Mouse (Mus musculus): ENCODE measurements around the gene Wdr59. TPM values are rescaled to one million over a fixed set of nuclear protein-coding genes. Genes with fewer than 3 reads are reported as not detected.

Wdr59 gene
- polyA plus RNA-seq, 2 experiments: 1.1 to 2.8 TPM

DNA sequence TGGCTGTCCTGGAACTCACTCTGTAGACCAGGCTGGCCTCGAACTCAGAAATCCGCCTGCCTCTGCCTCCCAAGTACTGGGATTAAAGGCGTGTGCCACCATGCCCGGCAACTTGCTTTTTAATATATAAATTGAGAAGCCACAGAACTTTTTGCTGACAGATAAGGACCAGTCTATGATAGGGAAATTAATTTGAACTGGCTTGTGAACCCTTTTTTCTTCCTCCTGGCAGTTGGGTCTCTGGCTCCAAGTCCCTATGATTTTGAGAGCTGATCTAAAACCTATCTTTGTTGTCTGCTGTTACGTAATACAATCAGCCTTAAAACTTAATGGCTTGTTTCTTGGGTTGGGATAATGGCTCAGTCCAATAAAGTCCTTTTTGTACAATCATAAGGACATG lies 41.2 kb upstream of the Wdr59 start:
- Histone ChIP-seq H3K9me3 (ENCODE audit: control insufficient read depth, low read length) (no peaks in the 10 kb centered on the region), H3K4me2 (ENCODE audit: low read depth) (no peak overlapping the region), H3K4me3 (ENCODE audit: insufficient read depth in 1 of 2, low read depth in 2 of 2, low read length in 2 of 2) (no peak overlapping the region), H3K9ac (replicated peaks) (no peak overlapping the region), H3K4me1 (replicated peaks; ENCODE audit: control insufficient read depth in 2 of 2, insufficient read depth in 2 of 2, low read length in 1 of 2) (peaks cover 22 to 39% of the 10 kb centered on the region in 2 experiments), H3K36me3 (replicated peaks; ENCODE audit: control insufficient read depth, insufficient read depth, low read depth) (no peaks in the 10 kb centered on the region), H3K27ac (no peak overlapping the region), H3K27me3 (ENCODE audit: control insufficient read depth, insufficient read depth, low read length) (no peaks in the 10 kb centered on the region)
- TF ChIP-seq CTCF (IDR thresholded peaks at IDR 0.05; ENCODE audit: low read depth) (no peak), EP300 (IDR thresholded peaks at IDR 0.05; ENCODE audit: low read depth) (no peak)
- no peak for ATAC-seq (ENCODE audit: insufficient read depth)
- 59% methylated on average over 5 of the region's 5 CpGs for WGBS (ENCODE audit: insufficient replicate concordance)
- DNase-seq (ENCODE audit: low read depth in 3 of 3, low spot score in 3 of 3): no peak

DNA sequence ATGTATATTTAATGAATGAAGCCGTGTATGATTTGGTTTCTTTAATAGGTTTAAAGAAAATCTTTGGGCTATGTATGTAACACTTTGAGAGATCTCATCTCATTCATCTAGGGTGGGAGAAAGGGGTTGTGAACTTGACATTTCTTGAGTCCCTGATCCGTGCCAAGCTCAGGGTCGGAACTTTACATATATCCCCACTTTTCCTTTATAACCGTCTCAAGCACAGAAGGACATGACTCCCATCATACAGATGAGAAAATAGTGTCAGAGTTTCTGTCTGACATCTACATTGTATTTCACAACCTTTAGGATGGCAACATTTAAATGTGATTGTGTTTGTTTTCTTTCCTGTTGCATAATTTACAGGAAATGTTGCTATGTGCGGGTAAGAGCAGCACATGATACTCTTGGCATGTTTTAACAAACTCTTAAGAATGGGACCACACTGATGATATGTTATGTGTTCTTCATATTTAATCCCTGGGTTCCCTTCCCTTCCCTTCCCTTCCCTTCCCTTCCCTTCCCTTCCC lies 40.4 kb upstream of the Wdr59 start:
- H3K4me2 ChIP-seq (ENCODE audit: low read depth): no peak overlapping the region
- H3K27ac ChIP-seq: no peak overlapping the region
- H3K27me3 ChIP-seq (ENCODE audit: control insufficient read depth, insufficient read depth, low read length): no peaks in the 10 kb centered on the region
- no peaks in the 10 kb centered on the region for H3K36me3 ChIP-seq (replicated peaks; ENCODE audit: control insufficient read depth, insufficient read depth, low read depth)
- WGBS (ENCODE audit: insufficient replicate concordance): 69% methylated on average over 5 of the region's 5 CpGs
- ATAC-seq (ENCODE audit: insufficient read depth): no peak
- no peak for TF ChIP-seq CTCF (IDR thresholded peaks at IDR 0.05; ENCODE audit: low read depth)
- no peak for TF ChIP-seq EP300 (IDR thresholded peaks at IDR 0.05; ENCODE audit: low read depth)
- DNase-seq (ENCODE audit: low read depth in 3 of 3, low spot score in 3 of 3): no peak
- no peaks in the 10 kb centered on the region for H3K9me3 ChIP-seq (ENCODE audit: control insufficient read depth, low read length)
- peaks cover 14 to 32% of the 10 kb centered on the region in 2 experiments for H3K4me1 ChIP-seq (replicated peaks; ENCODE audit: control insufficient read depth in 2 of 2, insufficient read depth in 2 of 2, low read length in 1 of 2)
- no peak overlapping the region for H3K4me3 ChIP-seq (ENCODE audit: insufficient read depth in 1 of 2, low read depth in 2 of 2, low read length in 2 of 2)
- no peak overlapping the region for H3K9ac ChIP-seq (replicated peaks)

DNA sequence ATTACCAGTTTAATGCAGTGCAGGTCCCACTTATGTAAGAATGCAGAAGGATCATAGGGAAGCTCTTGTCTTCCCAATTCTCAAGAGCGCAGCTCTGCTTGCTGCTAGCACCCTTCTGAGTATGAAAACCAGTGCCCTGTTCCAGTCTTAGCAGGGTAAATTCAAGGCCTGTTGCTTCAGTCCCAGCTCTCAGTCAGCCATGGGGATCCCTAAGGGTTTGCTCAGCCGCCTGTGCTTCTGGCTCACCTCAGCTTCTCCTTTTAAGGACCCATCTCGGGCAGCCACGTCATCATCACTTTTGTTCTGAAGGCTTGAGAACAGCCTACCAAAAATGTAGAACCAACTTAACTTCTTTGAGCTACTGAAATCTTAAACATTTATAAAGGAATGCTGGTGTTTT lies 39.9 kb upstream of the Wdr59 start:
- Histone ChIP-seq H3K36me3 (replicated peaks; ENCODE audit: control insufficient read depth, insufficient read depth, low read depth) (no peaks in the 10 kb centered on the region), H3K27me3 (ENCODE audit: control insufficient read depth, insufficient read depth, low read length) (no peaks in the 10 kb centered on the region), H3K9ac (replicated peaks) (no peak overlapping the region), H3K9me3 (ENCODE audit: control insufficient read depth, low read length) (no peaks in the 10 kb centered on the region), H3K27ac (no peak overlapping the region), H3K4me3 (ENCODE audit: insufficient read depth in 1 of 2, low read depth in 2 of 2, low read length in 2 of 2) (no peak overlapping the region), H3K4me1 (replicated peaks; ENCODE audit: control insufficient read depth in 2 of 2, insufficient read depth in 2 of 2, low read length in 1 of 2) (peaks cover 11 to 31% of the 10 kb centered on the region in 2 experiments), H3K4me2 (ENCODE audit: low read depth) (no peak overlapping the region)
- TF ChIP-seq EP300 (IDR thresholded peaks at IDR 0.05; ENCODE audit: low read depth) (no peak), CTCF (IDR thresholded peaks at IDR 0.05; ENCODE audit: low read depth) (no peak)
- DNase-seq (ENCODE audit: low read depth in 3 of 3, low spot score in 3 of 3): no peak
- no peak for ATAC-seq (ENCODE audit: insufficient read depth)
- 60% methylated on average over 4 of the region's 4 CpGs for WGBS (ENCODE audit: insufficient replicate concordance)

DNA sequence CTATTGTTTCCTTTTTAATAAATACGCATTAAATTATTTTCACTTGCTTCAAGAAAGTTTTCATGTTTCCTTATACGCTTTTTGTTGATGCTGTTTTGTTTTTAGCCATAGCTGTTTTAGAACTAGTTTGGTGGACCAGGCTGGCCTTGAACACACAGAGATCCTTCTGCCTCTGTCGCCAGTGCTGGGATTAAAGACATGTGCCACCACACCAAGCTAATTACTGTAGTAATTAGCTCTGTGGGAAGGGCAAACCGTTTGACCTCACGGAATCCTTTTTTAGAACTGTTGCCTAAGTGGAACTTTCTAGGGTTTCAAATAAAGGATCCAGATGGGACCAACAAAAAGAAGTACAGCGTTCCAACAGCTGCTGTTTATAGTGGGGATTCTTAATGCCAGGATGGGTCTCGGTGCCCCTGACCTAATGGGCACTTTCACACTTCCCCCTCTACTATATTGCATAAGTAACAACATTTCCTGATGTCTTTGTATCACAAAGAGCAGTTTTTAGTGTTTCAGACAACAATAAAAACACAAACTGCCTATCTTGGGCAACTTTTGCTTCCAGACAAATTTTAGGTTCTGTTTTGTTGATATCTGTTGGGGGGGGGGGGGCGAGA lies 29.7 kb upstream of the Wdr59 start:
- H3K9ac ChIP-seq (replicated peaks): no peak overlapping the region
- ATAC-seq (ENCODE audit: insufficient read depth) (no peak), DNase-seq (ENCODE audit: low read depth in 3 of 3, low spot score in 3 of 3) (no peak)
- TF ChIP-seq CTCF (IDR thresholded peaks at IDR 0.05; ENCODE audit: low read depth) (no peak), EP300 (IDR thresholded peaks at IDR 0.05; ENCODE audit: low read depth) (no peak)
- H3K9me3 ChIP-seq (ENCODE audit: control insufficient read depth, low read length): no peaks in the 10 kb centered on the region
- H3K4me1 ChIP-seq (replicated peaks; ENCODE audit: control insufficient read depth in 2 of 2, insufficient read depth in 2 of 2, low read length in 1 of 2): peaks cover 3 to 9% of the 10 kb centered on the region in 2 experiments; a peak in 3 of 4 replicates
- 75% methylated on average over 8 of the region's 8 CpGs for WGBS (ENCODE audit: insufficient replicate concordance)
- H3K27ac ChIP-seq: no peak overlapping the region
- H3K4me3 ChIP-seq (ENCODE audit: insufficient read depth in 1 of 2, low read depth in 2 of 2, low read length in 2 of 2): no peak overlapping the region
- no peak overlapping the region for H3K4me2 ChIP-seq (ENCODE audit: low read depth)
- H3K36me3 ChIP-seq (replicated peaks; ENCODE audit: control insufficient read depth, insufficient read depth, low read depth): no peaks in the 10 kb centered on the region
- H3K27me3 ChIP-seq (ENCODE audit: control insufficient read depth, insufficient read depth, low read length): no peaks in the 10 kb centered on the region

DNA sequence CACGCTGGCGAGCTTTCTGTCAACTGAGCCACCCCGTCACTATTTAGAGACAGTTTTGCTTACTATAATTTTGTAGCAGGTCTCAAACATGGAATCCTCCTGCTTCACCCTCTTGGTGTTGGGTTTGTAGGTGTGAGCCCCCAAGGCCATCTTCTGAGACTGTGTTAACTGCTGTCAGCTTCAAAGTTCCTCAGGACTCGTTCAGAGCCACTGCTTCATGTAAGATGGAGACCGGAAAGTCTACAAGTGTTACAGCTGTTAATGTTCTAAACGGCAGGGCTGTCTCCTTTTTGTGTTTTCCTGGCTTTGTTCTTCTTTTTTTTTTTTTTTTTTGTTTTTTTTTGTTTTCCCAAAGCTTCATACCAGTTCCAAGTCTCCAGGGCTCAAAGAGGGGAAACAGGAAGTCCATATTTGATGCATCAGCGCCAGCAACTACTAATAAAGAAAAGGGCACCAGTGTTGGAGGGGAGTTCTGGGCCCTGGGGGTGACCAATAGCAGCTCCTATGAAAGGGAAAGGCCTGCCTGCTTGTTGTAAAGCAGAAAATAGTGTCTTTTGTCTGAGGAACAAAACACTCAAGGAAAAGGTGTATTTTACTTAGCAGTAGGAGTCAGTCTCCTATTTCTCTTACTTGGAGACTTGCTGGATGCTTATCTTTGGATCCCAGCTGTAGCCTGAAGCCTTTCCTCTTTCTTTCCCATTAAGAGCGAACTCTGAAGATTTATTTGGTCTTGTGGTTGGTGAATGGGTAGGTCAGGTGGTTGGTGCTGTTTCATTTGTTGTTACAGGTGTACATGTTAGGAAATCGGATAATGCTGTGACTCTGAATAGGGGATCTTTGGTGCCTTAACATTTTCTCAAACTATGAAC lies 28.3 kb upstream of the Wdr59 start:
- DNase-seq (ENCODE audit: low read depth in 3 of 3, low spot score in 3 of 3) (no peak), ATAC-seq (ENCODE audit: insufficient read depth) (no peak)
- H3K4me2 ChIP-seq (ENCODE audit: low read depth): no peak overlapping the region

More for the DNA sequence above, 28.3 kb upstream of the Wdr59 start:
- Histone ChIP-seq H3K9me3 (ENCODE audit: control insufficient read depth, low read length) (no peaks in the 10 kb centered on the region), H3K4me3 (ENCODE audit: insufficient read depth in 1 of 2, low read depth in 2 of 2, low read length in 2 of 2) (no peak overlapping the region), H3K27ac (no peak overlapping the region), H3K27me3 (ENCODE audit: control insufficient read depth, insufficient read depth, low read length) (no peaks in the 10 kb centered on the region), H3K36me3 (replicated peaks; ENCODE audit: control insufficient read depth, insufficient read depth, low read depth) (no peaks in the 10 kb centered on the region), H3K9ac (replicated peaks) (no peak overlapping the region), H3K4me1 (replicated peaks; ENCODE audit: control insufficient read depth in 2 of 2, insufficient read depth in 2 of 2, low read length in 1 of 2) (peaks cover 3 to 9% of the 10 kb centered on the region in 2 experiments; a peak in 3 of 4 replicates)
- TF ChIP-seq EP300 (IDR thresholded peaks at IDR 0.05; ENCODE audit: low read depth) (no peak), CTCF (IDR thresholded peaks at IDR 0.05; ENCODE audit: low read depth) (no peak)
- WGBS (ENCODE audit: insufficient replicate concordance): 46% methylated on average over 9 of the region's 9 CpGs

Measured in liver, embryonic 14.5 days (tissue).